ENCODE assay signal across 21 mouse cellular contexts in genomic region chr1:34246642-34246987, GRCm38 (mm10).
A peak's percentile ranks its signal among the peaks of the same experiment; 100 is the strongest.
DNase-seq lines count a peak whose midpoint lies in the region; ATAC-seq and TF ChIP-seq lines count a peak whose summit lies in the region.
"Had no signal": no experiment of that assay in that cellular context is flagged by ENCODE, and none has a peak within 500 bp of the region (broad histone marks: within the 10 kb centered on the region; RNA-seq: fewer than 3 reads in every experiment).

No protein-coding gene starts in this region.

- intact Hi-C loops in gastrocnemius, adult 2 months (cut with DNase I), result no loop called here
- intact Hi-C loops in heart, postnatal 36 days (cut with DNase I), result no loop called here

- H3K27ac ChIP-seq in gastrocnemius, adult 2 months, result peak overlapping the region; percentile 84
- peak overlapping the region; percentile 48 for H3K27ac ChIP-seq in heart, embryonic 13.5 days (replicated peaks)
- H3K27ac ChIP-seq in heart, embryonic 12.5 days (ENCODE audit: poor library complexity, severe bottlenecking), result no peak overlapping the region
- peak overlapping the region; percentile 52 for H3K27ac ChIP-seq in heart, postnatal 0 days (ENCODE audit: low read depth)
- H3K27ac ChIP-seq: forebrain, embryonic 10.5 days; forebrain, embryonic 13.5 days; hindbrain, embryonic 10.5 days; hindbrain, embryonic 13.5 days; intestine, embryonic 15.5 days had no signal

- H3K4me2 ChIP-seq in heart, embryonic 13.5 days, result no peak overlapping the region
- H3K4me2 ChIP-seq in heart, embryonic 12.5 days, result no peak overlapping the region
- no peak overlapping the region for H3K4me2 ChIP-seq in heart, postnatal 0 days (ENCODE audit: low read depth, low read length)
- H3K4me2 ChIP-seq: forebrain, embryonic 13.5 days; heart, embryonic 11.5 days; hindbrain, embryonic 13.5 days; intestine, embryonic 15.5 days had no signal

- peaks cover 89% of the 10 kb centered on the region for H3K36me3 ChIP-seq in heart, embryonic 13.5 days
- peaks cover 69% of the 10 kb centered on the region for H3K36me3 ChIP-seq in heart, embryonic 12.5 days
- peaks cover 62% of the 10 kb centered on the region for H3K36me3 ChIP-seq in heart, postnatal 0 days (replicated peaks; ENCODE audit: control insufficient read depth, insufficient read depth, low read length)
- H3K36me3 ChIP-seq: intestine, embryonic 15.5 days had no signal

- no peak overlapping the region for H3K9ac ChIP-seq in heart, embryonic 13.5 days
- no peak overlapping the region for H3K9ac ChIP-seq in heart, embryonic 12.5 days
- no peak overlapping the region for H3K9ac ChIP-seq in heart, postnatal 0 days (replicated peaks; ENCODE audit: low read depth, low read length)
- H3K9ac ChIP-seq: forebrain, embryonic 13.5 days; hindbrain, embryonic 13.5 days; intestine, embryonic 15.5 days had no signal

- WGBS in heart, embryonic 13.5 days, result 91% methylated on average over 8 of the region's 8 CpGs
- 82% methylated on average over 8 of the region's 8 CpGs for WGBS in heart, embryonic 12.5 days
- 82% methylated on average over 8 of the region's 8 CpGs for WGBS in heart, postnatal 0 days

- peaks cover 17% of the 10 kb centered on the region for H3K4me1 ChIP-seq in heart, embryonic 13.5 days
- H3K4me1 ChIP-seq in heart, embryonic 12.5 days (replicated peaks), result peaks cover 17% of the 10 kb centered on the region
- peaks cover 12% of the 10 kb centered on the region for H3K4me1 ChIP-seq in heart, postnatal 0 days (ENCODE audit: control insufficient read depth, insufficient read depth)
- H3K4me1 ChIP-seq: forebrain, embryonic 10.5 days; forebrain, embryonic 13.5 days; hindbrain, embryonic 10.5 days; hindbrain, embryonic 13.5 days; intestine, embryonic 15.5 days had no signal

- H3K27me3 ChIP-seq in heart, embryonic 13.5 days (replicated peaks), result no peaks in the 10 kb centered on the region
- H3K27me3 ChIP-seq in heart, embryonic 12.5 days (replicated peaks), result no peaks in the 10 kb centered on the region
- H3K27me3 ChIP-seq in heart, postnatal 0 days (ENCODE audit: control insufficient read depth, insufficient read depth, low read length), result no peaks in the 10 kb centered on the region
- H3K27me3 ChIP-seq: forebrain, embryonic 13.5 days; hindbrain, embryonic 13.5 days; intestine, embryonic 15.5 days had no signal

- peak; percentile 22 for DNase-seq in gastrocnemius, adult 2 months
- no peak for DNase-seq in gastrocnemius, postnatal 10 days
- no peak for DNase-seq in heart, postnatal 0 days (ENCODE audit: low spot score)
- no peak for DNase-seq in heart, postnatal 36 days
- DNase-seq: adrenal gland, adult 8-10 months; adrenal gland, postnatal 25 days; cerebellum, adult 18-20 months; cerebellum, adult 9-10 months; cerebellum, postnatal 14 days; heart, postnatal 14 days had no signal

- no peak for TF ChIP-seq CTCF in gastrocnemius, adult 2 months (IDR thresholded peaks at IDR 0.05)
- TF ChIP-seq CTCF in heart, postnatal 0 days (IDR thresholded peaks at IDR 0.05; ENCODE audit: low read depth), result no peak

- H3K4me3 ChIP-seq in gastrocnemius, adult 2 months, result no peak overlapping the region
- no peak overlapping the region for H3K4me3 ChIP-seq in heart, embryonic 13.5 days
- no peak overlapping the region for H3K4me3 ChIP-seq in heart, embryonic 12.5 days
- no peak overlapping the region for H3K4me3 ChIP-seq in heart, postnatal 0 days (ENCODE audit: low read depth, low read length)
- H3K4me3 ChIP-seq: forebrain, embryonic 10.5 days; forebrain, embryonic 13.5 days; hindbrain, embryonic 10.5 days; hindbrain, embryonic 13.5 days; intestine, embryonic 15.5 days had no signal

- no peaks in the 10 kb centered on the region for H3K9me3 ChIP-seq in heart, embryonic 13.5 days
- H3K9me3 ChIP-seq in heart, embryonic 12.5 days (replicated peaks), result no peaks in the 10 kb centered on the region
- H3K9me3 ChIP-seq in heart, postnatal 0 days (replicated peaks; ENCODE audit: control insufficient read depth, low read length), result no peaks in the 10 kb centered on the region
- H3K9me3 ChIP-seq: forebrain, embryonic 10.5 days; forebrain, embryonic 13.5 days; hindbrain, embryonic 10.5 days; hindbrain, embryonic 13.5 days; intestine, embryonic 15.5 days had no signal

- no peak for TF ChIP-seq EP300 in heart, postnatal 0 days (IDR thresholded peaks at IDR 0.05; ENCODE audit: low read depth)

- no peak for ATAC-seq in heart, embryonic 13.5 days (ENCODE audit: extremely low read depth, insufficient number of reproducible peaks, low FRiP score, low TSS enrichment)
- ATAC-seq in heart, embryonic 12.5 days (ENCODE audit: insufficient number of reproducible peaks, low FRiP score), result no peak
- peak; percentile 52 for ATAC-seq in heart, postnatal 0 days (ENCODE audit: insufficient read depth, low read depth)
- ATAC-seq: activated CD4-positive, CD25-positive, alpha-beta regulatory T cell, adult 4 months; forebrain, embryonic 13.5 days; forebrain, embryonic 16.5 days; hindbrain, embryonic 16.5 days; intestine, embryonic 15.5 days had no signal
